Mouse (Mus musculus): ENCODE measurements around the gene Hist3h2a. TPM values are rescaled to one million over a fixed set of nuclear protein-coding genes. Genes with fewer than 3 reads are reported as not detected.

Hist3h2a gene
- polyA plus RNA-seq, 2 experiments = 25.4 to 28.2 TPM

- peaks cover 12% of the 10 kb centered on the region for H3K4me1 ChIP-seq (ENCODE audit: control insufficient read depth, insufficient read depth, low read length)
- H3K27ac ChIP-seq (replicated peaks; ENCODE audit: low read depth, low read length) = no peak overlapping the region
- peaks cover 41% of the 10 kb centered on the region for H3K36me3 ChIP-seq (ENCODE audit: control insufficient read depth, insufficient read depth, low read length)
- H3K4me3 ChIP-seq (replicated peaks; ENCODE audit: low read length) = peak overlapping the region; percentile 84
- WGBS = under 1% methylated on average over 13 of the region's 13 CpGs
- H3K9me3 ChIP-seq (ENCODE audit: control insufficient read depth, low read length) = no peaks in the 10 kb centered on the region
- H3K27me3 ChIP-seq (ENCODE audit: control insufficient read depth, insufficient read depth, low read length) = no peaks in the 10 kb centered on the region
- no peak for TF ChIP-seq POLR2A (IDR thresholded peaks at IDR 0.05; ENCODE audit: borderline replicate concordance, extremely low read depth, insufficient read depth, insufficient read length)
- peak overlapping the region; percentile 94 for H3K9ac ChIP-seq (ENCODE audit: low read depth, low read length, severe bottlenecking)
- peak overlapping the region; percentile 70 for H3K4me2 ChIP-seq (replicated peaks; ENCODE audit: low read depth, low read length, severe bottlenecking)
- DNase-seq (ENCODE audit: low spot score) = no peak
- no peak for ATAC-seq (ENCODE audit: low FRiP score, low read depth)
These were observed 16.6 kb upstream of the Hist3h2a start for GRCm38 (mm10) chr11:58937909-58938308.

GRCm38 (mm10) chr11:58938322-58939087 lies 16.0 kb upstream of the Hist3h2a start, which contains the start of gene Rnf187:
Gene Rnf187, minus strand, starts transcription at chr11:58938916.
- DNase-seq (ENCODE audit: low spot score) (peak; percentile 92), ATAC-seq (ENCODE audit: low FRiP score, low read depth) (peak; percentile 98)
- Histone ChIP-seq H3K4me2 (replicated peaks; ENCODE audit: low read depth, low read length, severe bottlenecking) (peak within 1 kb of the TSS; percentile 70), H3K4me1 (ENCODE audit: control insufficient read depth, insufficient read depth, low read length) (peaks cover 12% of the 10 kb centered on the region), H3K36me3 (ENCODE audit: control insufficient read depth, insufficient read depth, low read length) (peaks cover 35% of the 10 kb centered on the region), H3K27ac (replicated peaks; ENCODE audit: low read depth, low read length) (peak within 1 kb of the TSS; percentile 78), H3K27me3 (ENCODE audit: control insufficient read depth, insufficient read depth, low read length) (no peaks in the 10 kb centered on the region), H3K9me3 (ENCODE audit: control insufficient read depth, low read length) (no peaks in the 10 kb centered on the region), H3K4me3 (replicated peaks; ENCODE audit: low read length) (peak within 1 kb of the TSS; percentile 84), H3K9ac (ENCODE audit: low read depth, low read length, severe bottlenecking) (peak within 1 kb of the TSS; percentile 94)
- under 1% methylated on average over 59 of the region's 95 CpGs for WGBS
- TF ChIP-seq POLR2A (IDR thresholded peaks at IDR 0.05; ENCODE audit: borderline replicate concordance, extremely low read depth, insufficient read depth, insufficient read length) = 0 out of 2 replicates have a peak, but pooled peaks have one; percentile 61

DNA sequence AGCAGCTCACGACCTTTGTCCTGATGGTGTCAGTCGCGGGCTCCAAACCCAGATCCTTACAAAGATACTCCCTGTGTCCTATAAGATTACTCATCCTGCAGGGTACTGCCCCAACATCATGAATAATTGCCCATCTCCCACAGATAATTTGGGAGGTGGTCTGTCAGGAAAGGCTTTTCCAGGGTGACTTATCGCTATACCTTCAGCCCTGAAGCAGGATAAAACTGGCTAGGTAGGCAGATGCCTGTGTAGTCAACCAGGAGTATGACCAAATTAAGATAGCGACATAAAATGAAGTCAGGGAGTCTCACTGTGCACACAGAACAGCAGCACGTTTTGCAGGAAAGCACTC lies 15.4 kb upstream of the Hist3h2a start:
- ATAC-seq (ENCODE audit: low FRiP score, low read depth) = no peak; the same call in 1 of the 2 replicates

GRCm38 (mm10) chr11:58944136-58944535 lies 10.3 kb upstream of the Hist3h2a start:
- no peaks in the 10 kb centered on the region for H3K36me3 ChIP-seq (ENCODE audit: control insufficient read depth, insufficient read depth, low read length)
- H3K27me3 ChIP-seq (ENCODE audit: control insufficient read depth, insufficient read depth, low read length) = peaks cover 7% of the 10 kb centered on the region; the same call in 1 of the 2 replicates
- H3K4me2 ChIP-seq (replicated peaks; ENCODE audit: low read depth, low read length, severe bottlenecking) = no peak overlapping the region
- no peak for ATAC-seq (ENCODE audit: low FRiP score, low read depth)
- H3K4me3 ChIP-seq (replicated peaks; ENCODE audit: low read length) = no peak overlapping the region
- WGBS = 65% methylated on average over 5 of the region's 5 CpGs
- H3K9me3 ChIP-seq (ENCODE audit: control insufficient read depth, low read length) = no peaks in the 10 kb centered on the region
- H3K4me1 ChIP-seq (ENCODE audit: control insufficient read depth, insufficient read depth, low read length) = peaks cover 5% of the 10 kb centered on the region; the same call in 1 of the 2 replicates
- H3K9ac ChIP-seq (ENCODE audit: low read depth, low read length, severe bottlenecking) = no peak overlapping the region
- DNase-seq (ENCODE audit: low spot score) = no peak
- TF ChIP-seq POLR2A (IDR thresholded peaks at IDR 0.05; ENCODE audit: borderline replicate concordance, extremely low read depth, insufficient read depth, insufficient read length) = no peak
- H3K27ac ChIP-seq (replicated peaks; ENCODE audit: low read depth, low read length) = no peak overlapping the region

More for the DNA sequence above, 15.4 kb upstream of the Hist3h2a start:
- peak overlapping the region; percentile 70 for H3K4me2 ChIP-seq (replicated peaks; ENCODE audit: low read depth, low read length, severe bottlenecking)
- H3K36me3 ChIP-seq (ENCODE audit: control insufficient read depth, insufficient read depth, low read length) = peaks cover 29% of the 10 kb centered on the region
- no peak for TF ChIP-seq POLR2A (IDR thresholded peaks at IDR 0.05; ENCODE audit: borderline replicate concordance, extremely low read depth, insufficient read depth, insufficient read length)
- H3K9me3 ChIP-seq (ENCODE audit: control insufficient read depth, low read length) = no peaks in the 10 kb centered on the region
- H3K4me3 ChIP-seq (replicated peaks; ENCODE audit: low read length) = peak overlapping the region; percentile 84
- H3K9ac ChIP-seq (ENCODE audit: low read depth, low read length, severe bottlenecking) = peak overlapping the region; percentile 94
- no peaks in the 10 kb centered on the region for H3K27me3 ChIP-seq (ENCODE audit: control insufficient read depth, insufficient read depth, low read length)
- WGBS = 23% methylated on average over 6 of the region's 6 CpGs
- peak overlapping the region; percentile 67; the same call in 1 of the 2 replicates for H3K27ac ChIP-seq (replicated peaks; ENCODE audit: low read depth, low read length)
- peaks cover 12% of the 10 kb centered on the region for H3K4me1 ChIP-seq (ENCODE audit: control insufficient read depth, insufficient read depth, low read length)
- DNase-seq (ENCODE audit: low spot score) = no peak

- no peak overlapping the region for H3K4me3 ChIP-seq (replicated peaks; ENCODE audit: low read length)
- H3K36me3 ChIP-seq (ENCODE audit: control insufficient read depth, insufficient read depth, low read length) = no peaks in the 10 kb centered on the region
- ATAC-seq (ENCODE audit: low FRiP score, low read depth) (no peak), DNase-seq (ENCODE audit: low spot score) (no peak)
- no peak overlapping the region for H3K27ac ChIP-seq (replicated peaks; ENCODE audit: low read depth, low read length)
- 75% methylated on average over 3 of the region's 3 CpGs for WGBS
- peaks cover 7% of the 10 kb centered on the region; the same call in 1 of the 2 replicates for H3K27me3 ChIP-seq (ENCODE audit: control insufficient read depth, insufficient read depth, low read length)
- no peak overlapping the region for H3K9ac ChIP-seq (ENCODE audit: low read depth, low read length, severe bottlenecking)
- 0 out of 2 replicates have a peak, but pooled peaks cover 7% of the 10 kb centered on the region for H3K4me1 ChIP-seq (ENCODE audit: control insufficient read depth, insufficient read depth, low read length)
- H3K4me2 ChIP-seq (replicated peaks; ENCODE audit: low read depth, low read length, severe bottlenecking) = no peak overlapping the region; the same call in 1 of the 2 replicates
- H3K9me3 ChIP-seq (ENCODE audit: control insufficient read depth, low read length) = no peaks in the 10 kb centered on the region
- no peak for TF ChIP-seq POLR2A (IDR thresholded peaks at IDR 0.05; ENCODE audit: borderline replicate concordance, extremely low read depth, insufficient read depth, insufficient read length)
These were observed 7.2 kb upstream of the Hist3h2a start for GRCm38 (mm10) chr11:58947306-58947705.
